Mouse (Mus musculus) adrenal gland, postnatal 10 days (tissue): ENCODE measurements at regions not wholly inside any gene's neighbourhood (a gene's known extent, or its start where the extent isn't known, plus 50 kb on each side); places are given as distances from the start of the nearest gene placed in this dataset.

Experiments used
- DNase-seq: peaks from one replicate; pipeline ENCODE4 v3.0.0; 2021; ENCODE audit warnings: mixed read lengths

GRCm38 (mm10) chr15:97125836-97126822, 70.4 kb upstream of the Slc38a4 start:
- DNase-seq, result no peak

GRCm38 (mm10) chr15:97122263-97122662, 66.5 kb upstream of the Slc38a4 start:
- DNase-seq, result no peak

GRCm38 (mm10) chr15:97112452-97113200, 56.9 kb upstream of the Slc38a4 start:
- DNase-seq, result no peak

GRCm38 (mm10) chr15:97111320-97112192, 55.8 kb upstream of the Slc38a4 start:
- DNase-seq, result no peak

GRCm38 (mm10) chr15:97107779-97108178, 52.0 kb upstream of the Slc38a4 start:
- DNase-seq, result no peak

- no peak for DNase-seq
Observed at GRCm38 (mm10) chr15:97106556-97106955, 50.8 kb upstream of the Slc38a4 start.
